Mouse (Mus musculus): ENCODE data around the gene Pin1rt1.

Gene Pin1rt1

DNA sequence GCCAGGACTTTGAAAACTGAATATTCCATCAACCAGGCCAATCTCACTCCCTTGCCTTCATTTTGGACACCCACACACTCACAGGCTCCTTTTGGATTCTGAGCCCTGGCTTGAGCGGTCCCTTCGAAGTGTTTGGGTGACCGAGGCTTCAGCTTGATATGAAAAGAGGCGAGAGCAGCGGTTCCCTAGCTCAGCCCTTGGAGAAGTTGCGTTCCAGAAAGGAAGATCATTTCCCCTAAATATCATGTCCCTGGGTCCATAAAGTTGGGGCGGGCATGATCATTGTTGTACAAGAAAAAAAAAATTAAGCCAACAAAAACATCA is 3.7 kb downstream of the Pin1rt1 start:
- no peak for DNase-seq (ENCODE audit: low spot score in 2 of 2)

DNA sequence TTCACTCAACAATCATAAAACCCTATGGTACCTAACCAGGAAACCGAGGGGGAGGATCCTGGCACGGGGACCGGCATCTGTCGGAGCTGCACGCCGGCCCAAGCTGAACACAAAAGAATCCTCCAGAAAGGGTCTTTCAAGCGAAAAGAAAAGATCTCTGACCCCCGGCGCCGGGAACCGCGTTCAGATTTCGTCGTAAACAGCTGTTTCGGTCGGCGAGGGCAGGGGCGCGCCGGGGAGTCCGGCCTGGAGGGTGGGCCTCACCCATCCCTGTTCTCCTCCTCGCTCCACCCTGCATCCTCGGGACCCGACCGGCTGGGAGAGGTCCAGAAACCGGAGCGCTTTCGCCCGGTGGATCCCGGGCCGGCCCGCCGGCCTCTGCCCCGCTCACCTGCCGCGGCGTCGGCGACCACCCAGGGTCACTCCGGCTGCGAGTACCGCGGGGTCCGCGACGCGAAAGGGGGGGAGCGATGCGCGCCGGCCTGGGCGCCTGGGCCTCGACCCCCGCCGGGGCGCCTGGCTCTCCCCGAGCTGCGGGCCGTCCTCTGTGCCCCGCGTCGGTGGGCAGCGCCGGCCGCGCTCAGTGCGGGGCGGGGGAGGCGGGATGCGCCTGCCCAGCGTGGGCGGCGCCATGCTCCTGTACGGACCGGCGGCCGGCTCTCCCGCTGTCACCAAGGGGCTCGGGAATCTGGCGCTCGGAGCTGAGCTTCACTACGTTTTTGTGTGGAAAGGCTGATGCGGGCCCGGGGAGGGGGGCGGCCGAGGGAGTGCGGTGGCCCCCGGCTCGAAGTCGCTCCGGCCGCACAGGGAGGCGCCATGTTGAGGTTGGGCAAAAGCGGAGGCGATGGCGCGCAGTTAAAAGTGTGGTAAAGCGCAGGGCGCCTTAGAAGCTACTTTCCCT is 4.3 kb downstream of the Pin1rt1 start, which contains the start of gene Tcp11l1:
Tcp11l1 (minus strand) TSS at position 585 of the 901 bp plus-strand sequence.
- DNase-seq (ENCODE audit: low spot score in 2 of 2), result peak; percentile 66 to 78

DNA sequence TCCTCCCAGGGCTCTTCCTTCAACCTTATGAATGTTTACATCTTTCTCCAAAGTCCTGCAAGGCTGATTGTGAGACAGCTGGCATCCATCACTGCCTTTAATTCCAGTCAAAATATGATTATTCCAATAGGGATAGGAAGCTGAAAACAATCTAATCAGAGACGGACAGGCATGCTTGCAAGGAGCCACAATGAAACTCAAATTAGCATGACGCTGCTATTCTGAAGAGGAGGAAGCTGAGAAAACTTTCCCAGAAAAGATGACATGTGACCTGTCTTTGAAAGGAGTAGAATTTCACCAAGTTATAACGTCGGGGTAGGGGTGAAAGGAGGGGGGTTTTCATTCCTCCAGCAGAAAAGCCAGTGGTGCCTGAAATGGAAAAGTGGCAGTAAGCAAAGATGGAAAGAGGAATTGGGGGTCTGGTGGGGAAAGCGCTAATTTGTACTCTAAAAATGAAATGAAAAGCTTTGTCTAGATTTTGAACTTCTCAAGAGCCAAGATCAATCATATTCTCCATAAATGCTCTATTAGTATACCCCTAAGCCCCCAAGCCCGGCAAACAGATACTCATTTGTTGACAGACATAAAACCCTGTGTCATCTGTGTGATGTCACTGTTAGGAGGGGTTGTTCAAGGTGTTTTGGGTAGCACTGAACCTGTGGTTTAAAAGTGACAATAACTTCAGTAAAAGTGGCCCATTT is 5.4 kb downstream of the Pin1rt1 start:
- DNase-seq (ENCODE audit: low spot score in 2 of 2), result no peak

DNA sequence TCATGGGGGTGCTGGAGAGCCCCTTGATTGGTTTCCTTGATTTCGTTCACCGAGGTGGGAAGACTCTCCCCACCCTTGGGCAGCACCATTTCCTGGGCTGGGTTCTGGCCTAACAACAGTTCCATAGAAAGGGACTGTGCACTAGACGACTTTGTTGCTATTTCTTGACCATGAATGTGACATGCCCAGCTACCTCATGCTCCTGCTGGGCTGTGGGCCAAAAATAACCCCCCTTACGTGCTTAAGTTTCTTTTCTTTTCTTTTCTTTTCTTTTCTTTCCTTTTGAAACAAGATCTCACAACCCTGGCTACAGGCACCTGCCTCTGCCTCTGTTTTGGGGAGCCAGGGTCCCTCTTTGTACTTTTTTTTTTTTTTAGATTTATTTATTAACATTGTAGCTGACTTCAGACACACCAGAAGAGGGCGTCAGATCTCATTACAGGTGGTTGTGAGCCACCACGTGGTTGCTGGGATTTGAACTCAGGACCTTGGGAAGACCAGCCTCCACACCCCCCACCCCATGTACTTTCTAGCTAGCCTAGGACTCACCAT is 6.3 kb downstream of the Pin1rt1 start:
- no peak for DNase-seq (ENCODE audit: low spot score in 2 of 2)

DNA sequence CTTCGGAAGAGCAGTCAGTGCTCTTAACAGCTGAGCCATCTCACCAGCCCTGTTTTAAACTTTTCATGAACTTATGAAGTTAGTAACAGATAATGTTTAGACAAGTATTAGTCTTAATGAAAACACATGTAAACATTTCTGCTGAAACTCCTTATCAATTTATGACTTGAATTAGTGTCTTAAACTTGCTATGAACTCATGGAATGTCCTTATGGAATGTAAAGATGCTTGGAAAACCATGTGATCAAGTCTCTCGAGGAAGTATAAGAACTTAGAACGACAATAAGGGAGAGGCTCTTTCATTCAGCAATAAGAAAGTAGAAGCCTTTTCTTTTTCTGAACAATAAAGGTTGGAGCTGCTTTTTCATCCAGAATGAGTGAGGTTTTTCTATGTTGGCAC is 11.8 kb downstream of the Pin1rt1 start:
- no peak for DNase-seq (ENCODE audit: low spot score in 2 of 2)

DNA sequence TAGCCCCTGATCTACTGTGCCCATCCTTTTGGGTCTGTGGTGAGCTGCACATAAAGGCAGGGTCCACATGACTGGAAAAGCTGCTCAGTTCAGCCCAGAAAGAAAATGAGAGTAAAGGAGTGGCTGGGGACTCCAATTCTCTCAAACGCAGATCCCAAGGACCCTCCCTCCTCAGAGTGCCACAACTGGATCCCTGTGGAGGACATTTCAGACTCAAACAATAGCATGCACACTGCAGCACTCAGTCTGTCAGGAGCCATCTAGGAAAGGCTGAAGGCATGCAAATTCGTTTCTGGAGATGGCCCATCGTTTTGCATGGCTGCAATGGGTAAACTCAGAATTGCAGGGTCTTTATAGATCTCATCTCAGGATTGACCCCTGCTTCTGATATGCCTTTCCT is 13.0 kb downstream of the Pin1rt1 start:
- no peak for DNase-seq (ENCODE audit: low spot score in 2 of 2)

DNA sequence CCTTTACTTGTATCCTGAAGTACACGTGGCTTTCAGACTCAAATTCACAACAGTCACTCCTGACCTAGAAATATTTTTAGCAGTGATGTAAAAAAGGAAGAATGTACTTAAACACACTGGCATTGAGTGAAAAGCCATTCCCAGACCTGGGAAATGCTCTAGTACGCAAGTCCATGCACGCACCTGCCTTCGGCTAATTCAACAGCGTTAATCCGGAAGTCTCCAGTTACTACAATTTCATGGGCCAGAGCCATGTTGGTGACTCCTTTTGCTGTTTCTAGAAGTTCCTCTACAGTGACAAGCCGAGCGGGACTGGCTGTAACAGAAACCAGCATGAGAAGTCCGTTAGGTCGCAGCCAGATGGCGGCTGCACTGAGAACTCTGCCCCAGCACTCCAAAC is 16.5 kb downstream of the Pin1rt1 start:
- peak in 1 of 2 experiments; percentile 32 for DNase-seq (ENCODE audit: low spot score in 2 of 2)

DNA sequence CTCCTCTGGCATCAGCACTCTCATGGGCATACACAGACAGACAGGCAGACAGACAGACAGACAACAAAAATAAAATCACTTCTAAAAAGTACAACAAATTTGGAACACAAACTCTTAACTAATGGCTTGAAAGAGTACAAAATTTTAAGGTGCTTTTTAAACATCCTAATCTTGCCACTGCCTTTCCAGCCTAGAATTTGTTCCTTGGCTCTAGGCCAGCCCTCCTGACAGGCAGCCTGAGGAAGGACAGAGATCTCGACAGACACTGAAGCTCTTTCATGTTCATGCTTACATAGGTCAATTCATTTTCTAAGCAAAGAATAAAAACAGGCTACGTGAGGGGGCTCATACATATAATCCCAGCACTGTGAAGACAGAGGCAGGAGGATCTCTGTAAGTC is 23.6 kb downstream of the Pin1rt1 start:
- no peak for DNase-seq (ENCODE audit: low spot score in 2 of 2)

DNA sequence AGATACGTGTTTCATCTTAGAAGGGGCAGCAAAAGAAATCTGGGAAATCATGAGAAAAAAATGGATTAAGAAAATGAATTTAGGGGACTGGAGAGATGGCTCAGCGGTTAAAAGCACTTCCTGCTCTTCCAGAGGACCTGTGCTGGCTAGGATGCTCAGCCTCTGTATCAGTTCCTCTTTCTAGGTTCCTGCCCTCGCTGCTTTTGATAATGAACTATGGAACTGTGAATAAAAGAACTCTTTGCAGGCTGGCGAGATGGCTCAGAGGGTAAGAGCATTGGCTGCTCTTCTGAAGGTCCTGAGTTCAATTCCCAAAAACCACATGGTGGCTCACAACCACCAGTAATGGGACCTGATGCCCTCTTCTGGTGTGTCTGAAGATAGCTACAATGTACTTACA is 25.5 kb downstream of the Pin1rt1 start:
- no peak for DNase-seq (ENCODE audit: low spot score in 2 of 2)

DNA sequence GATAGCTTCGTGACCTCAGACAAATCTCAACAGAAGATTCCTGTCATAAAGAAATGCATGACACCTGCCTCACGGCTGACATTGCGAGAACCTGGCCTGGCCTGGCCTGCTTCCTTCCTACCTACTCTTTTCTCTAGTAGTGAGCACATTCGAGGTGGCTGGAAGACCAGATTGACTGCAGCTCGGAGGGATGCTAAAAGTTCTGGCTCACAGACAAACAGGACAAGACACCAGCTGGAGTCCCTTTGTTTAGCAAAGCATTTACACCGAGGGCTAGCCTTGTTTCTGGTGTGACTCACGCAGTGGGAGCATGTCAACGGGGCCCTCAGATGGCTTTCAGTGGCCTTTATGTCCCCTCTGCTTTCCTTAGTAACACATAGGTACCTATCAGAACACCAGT is 27.5 kb downstream of the Pin1rt1 start:
- DNase-seq (ENCODE audit: low spot score in 2 of 2), result no peak

DNA sequence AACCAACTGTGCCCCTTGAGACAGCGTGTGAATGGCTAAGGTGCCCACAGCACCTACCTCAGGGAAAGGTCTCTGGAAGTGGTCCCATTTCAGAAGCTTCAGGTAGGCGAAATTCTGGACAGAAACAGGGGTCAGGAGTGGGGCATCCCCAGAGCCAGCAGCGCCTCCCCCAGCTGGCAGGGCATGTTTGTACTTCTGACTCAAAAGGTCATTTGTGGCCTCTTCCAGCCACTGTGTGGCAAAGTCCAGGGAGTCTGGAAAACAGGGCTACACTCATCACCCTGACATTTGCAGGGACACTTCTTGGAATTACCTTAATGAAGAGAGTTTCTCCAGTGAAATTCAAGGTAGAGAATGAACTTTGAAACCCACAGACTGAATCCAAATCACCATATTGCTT is 27.9 kb downstream of the Pin1rt1 start:
- no peak for DNase-seq (ENCODE audit: low spot score in 2 of 2)

DNA sequence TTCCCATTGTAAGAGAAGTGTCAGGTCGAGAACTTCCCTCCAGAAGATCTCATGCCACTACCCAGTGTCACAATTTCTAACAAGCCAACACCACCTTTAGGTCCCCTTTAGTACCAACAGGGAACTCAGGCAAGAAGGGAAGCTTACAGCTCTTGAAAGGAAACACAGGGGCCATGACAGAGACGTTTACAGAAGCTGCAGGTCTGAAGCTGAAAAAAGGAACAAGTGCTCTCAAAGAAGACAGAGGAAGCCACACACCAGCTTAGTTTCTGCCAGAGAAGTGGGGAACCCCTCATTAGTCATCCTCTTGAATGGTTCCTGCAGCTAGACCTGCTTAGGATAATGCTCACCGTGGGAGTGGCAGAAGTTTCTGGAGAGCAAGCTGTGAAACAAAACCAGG is 28.9 kb downstream of the Pin1rt1 start:
- no peak for DNase-seq (ENCODE audit: low spot score in 2 of 2)

DNA sequence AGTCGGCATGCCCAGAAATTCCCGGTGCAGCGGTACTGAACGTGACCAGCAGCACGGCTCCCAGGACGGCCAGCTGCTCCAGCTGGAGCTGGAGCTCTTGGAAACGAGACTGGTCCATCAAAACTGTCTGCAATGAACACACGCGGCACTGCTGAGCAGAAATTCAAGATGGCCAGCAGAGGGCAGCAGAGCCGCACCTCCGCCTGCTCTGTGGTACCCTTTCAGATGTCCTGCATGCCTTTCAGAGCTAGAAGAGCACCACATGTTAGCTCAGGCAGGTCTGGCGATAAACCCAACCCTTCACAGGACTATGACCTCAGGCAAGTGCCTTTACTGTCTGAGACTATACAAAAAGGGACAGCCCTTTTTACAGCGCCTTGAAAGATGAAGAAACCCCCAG is 30.8 kb downstream of the Pin1rt1 start:
- DNase-seq (ENCODE audit: low spot score in 2 of 2), result peak; percentile 70 to 77

DNA sequence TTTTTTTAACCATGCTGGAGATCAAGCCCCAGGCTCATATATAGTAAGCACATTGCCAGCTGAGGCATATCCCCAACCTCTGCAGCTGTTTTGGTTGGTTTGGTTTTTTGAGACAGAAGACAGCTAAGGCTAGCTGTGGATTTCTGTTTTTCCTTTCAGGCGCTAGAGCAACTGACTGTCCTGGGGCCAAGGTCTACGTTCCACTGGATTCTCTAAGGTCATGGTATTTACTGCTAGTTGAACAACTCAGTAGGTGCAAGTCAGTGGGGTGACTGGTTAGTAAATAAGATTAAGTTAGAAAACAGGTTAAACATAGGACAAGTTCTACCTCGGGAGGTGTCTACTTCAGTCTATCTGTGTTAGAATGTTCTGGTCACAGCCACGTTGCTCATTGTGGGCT is 31.4 kb downstream of the Pin1rt1 start:
- no peak for DNase-seq (ENCODE audit: low spot score in 2 of 2)

DNA sequence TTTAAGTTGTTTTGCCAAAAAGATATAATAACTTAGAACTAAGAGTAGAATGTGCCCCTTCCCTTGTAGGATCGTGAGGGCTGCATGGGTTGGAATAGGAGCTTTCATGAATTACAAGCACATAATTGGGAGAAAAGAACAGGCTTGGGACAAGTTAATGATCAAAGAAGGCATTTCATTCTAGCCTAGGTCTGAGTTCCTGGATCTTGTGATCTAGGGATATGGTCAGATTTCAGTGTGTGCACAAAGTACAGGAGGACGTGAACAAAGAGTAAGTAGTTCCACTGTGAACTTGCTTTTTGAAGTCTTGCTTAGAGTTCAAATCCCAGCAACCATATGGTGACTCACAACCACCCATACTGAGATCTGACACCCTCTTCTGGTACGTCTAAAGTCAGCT is 38.9 kb downstream of the Pin1rt1 start:
- DNase-seq (ENCODE audit: low spot score in 2 of 2), result no peak

DNA sequence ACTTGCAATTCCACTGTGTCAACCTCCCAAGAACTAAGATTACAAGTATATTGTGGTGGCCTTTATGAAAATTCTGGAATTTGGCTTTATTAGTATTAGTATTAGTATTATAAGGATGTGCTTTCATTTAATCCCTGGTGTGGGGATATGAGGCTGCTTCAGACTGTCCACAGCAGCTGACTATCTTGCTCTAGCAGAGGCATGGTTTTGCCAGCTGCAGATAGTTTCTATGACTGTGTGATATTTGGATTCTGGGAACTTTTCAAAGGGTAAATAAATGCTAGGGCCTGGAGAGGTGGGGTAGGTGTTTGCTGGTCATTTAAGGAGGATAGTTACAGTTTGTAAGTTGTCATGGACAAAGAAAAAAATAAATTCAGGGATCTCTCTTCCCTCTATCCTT is 44.5 kb downstream of the Pin1rt1 start:
- DNase-seq (ENCODE audit: low spot score in 2 of 2), result no peak

DNA sequence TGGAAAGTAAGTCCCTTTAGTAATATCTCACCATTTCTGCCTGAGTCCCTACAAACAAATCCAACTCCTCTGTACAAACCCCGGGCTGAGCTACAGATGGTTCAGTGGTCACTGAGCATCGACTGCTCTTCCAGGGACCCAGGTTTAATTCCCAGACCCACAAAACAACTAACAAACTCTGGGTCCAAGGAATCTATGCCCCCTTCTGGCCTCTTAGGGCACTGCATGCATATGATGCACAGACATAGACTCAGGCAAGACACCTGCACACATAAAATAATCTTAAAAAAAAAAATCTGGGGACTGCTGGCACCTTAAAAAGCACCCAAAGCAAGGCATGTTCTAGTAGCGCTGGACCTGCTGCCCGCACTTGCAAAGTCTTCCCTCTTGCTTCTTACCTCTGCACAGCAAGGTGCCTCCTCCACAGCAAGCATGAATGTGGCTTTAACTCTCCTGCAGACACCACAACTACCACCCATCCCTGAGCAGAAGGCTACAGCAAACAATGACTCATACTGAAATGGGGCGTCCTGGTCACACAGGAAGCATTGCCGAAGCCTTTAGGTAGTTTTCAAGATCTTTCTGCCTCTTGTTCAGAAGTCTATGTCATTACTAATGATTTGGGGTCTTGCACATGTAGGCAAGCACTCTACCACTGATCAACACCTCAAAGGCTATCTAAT is 46.9 kb downstream of the Pin1rt1 start:
- DNase-seq (ENCODE audit: low spot score in 2 of 2), result no peak
